Mouse (Mus musculus) kidney, postnatal 25 days (tissue): ENCODE measurements around the gene Rbm47.

Source experiments
- DNase-seq, 2 experiments: peaks; one replicate each; pipeline ENCODE4 v3.0.0; 2021; ENCODE audit warnings: mixed read lengths in 2 of 2

The Rbm47 gene

GRCm38 (mm10) chr5:66124931-66125330 lies 48.0 kb downstream of the Rbm47 start:
- no peak for DNase-seq

- DNase-seq = no peak
Measured at GRCm38 (mm10) chr5:66124089-66124400, 48.9 kb downstream of the Rbm47 start.

GRCm38 (mm10) chr5:66123295-66124088 lies 49.4 kb downstream of the Rbm47 start:
- no peak for DNase-seq

- no peak for DNase-seq
Measured at GRCm38 (mm10) chr5:66121255-66121654, 51.7 kb downstream of the Rbm47 start.

GRCm38 (mm10) chr5:66114751-66115150 lies 58.2 kb downstream of the Rbm47 start:
- peak; percentile 32 to 59 for DNase-seq

- DNase-seq = peak; percentile 75 to 88
Measured at GRCm38 (mm10) chr5:66114208-66114607, 58.7 kb downstream of the Rbm47 start.

GRCm38 (mm10) chr5:66112059-66112458 lies 60.9 kb downstream of the Rbm47 start:
- peak; percentile 32 to 71 for DNase-seq

- no peak for DNase-seq
Measured at GRCm38 (mm10) chr5:66106372-66106771, 66.5 kb downstream of the Rbm47 start.

GRCm38 (mm10) chr5:66105946-66106345 lies 67.0 kb downstream of the Rbm47 start:
- DNase-seq = no peak

GRCm38 (mm10) chr5:66105366-66105765 lies 67.6 kb downstream of the Rbm47 start:
- peak in 1 of 2 experiments; percentile 58 for DNase-seq

- no peak for DNase-seq
Measured at GRCm38 (mm10) chr5:66103386-66103785, 69.5 kb downstream of the Rbm47 start.

GRCm38 (mm10) chr5:66102821-66103220 lies 70.1 kb downstream of the Rbm47 start:
- no peak for DNase-seq

GRCm38 (mm10) chr5:66101577-66101976 lies 71.3 kb downstream of the Rbm47 start:
- peak; percentile 67 to 82 for DNase-seq

- DNase-seq = peak in 1 of 2 experiments; percentile 74
Measured at GRCm38 (mm10) chr5:66100322-66100721, 72.6 kb downstream of the Rbm47 start.

GRCm38 (mm10) chr5:66098094-66098871 lies 74.6 kb downstream of the Rbm47 start:
- DNase-seq = peak; percentile 74 to 92

- DNase-seq = no peak
Measured at GRCm38 (mm10) chr5:66096081-66096480, 76.8 kb downstream of the Rbm47 start.

- peak in 1 of 2 experiments; percentile 43 for DNase-seq
Measured at GRCm38 (mm10) chr5:66095166-66095565, 77.8 kb downstream of the Rbm47 start.

- DNase-seq = peak in 1 of 2 experiments; percentile 70
Measured at GRCm38 (mm10) chr5:66090037-66090436, 82.9 kb downstream of the Rbm47 start.

- no peak for DNase-seq
Measured at GRCm38 (mm10) chr5:66089600-66089999, 83.3 kb downstream of the Rbm47 start.

- no peak for DNase-seq
Measured at GRCm38 (mm10) chr5:66088902-66089295, 84.0 kb downstream of the Rbm47 start.

- no peak for DNase-seq
Measured at GRCm38 (mm10) chr5:66088247-66088901, 84.5 kb downstream of the Rbm47 start.

- DNase-seq = no peak
Measured at GRCm38 (mm10) chr5:66086952-66087351, 86.0 kb downstream of the Rbm47 start.

GRCm38 (mm10) chr5:66086304-66086703 lies 86.6 kb downstream of the Rbm47 start:
- no peak for DNase-seq

GRCm38 (mm10) chr5:66085478-66085877 lies 87.4 kb downstream of the Rbm47 start:
- DNase-seq = no peak
